Comparison of ENCODE assay signal across 9 mouse cellular contexts in the genomic region with DNA sequence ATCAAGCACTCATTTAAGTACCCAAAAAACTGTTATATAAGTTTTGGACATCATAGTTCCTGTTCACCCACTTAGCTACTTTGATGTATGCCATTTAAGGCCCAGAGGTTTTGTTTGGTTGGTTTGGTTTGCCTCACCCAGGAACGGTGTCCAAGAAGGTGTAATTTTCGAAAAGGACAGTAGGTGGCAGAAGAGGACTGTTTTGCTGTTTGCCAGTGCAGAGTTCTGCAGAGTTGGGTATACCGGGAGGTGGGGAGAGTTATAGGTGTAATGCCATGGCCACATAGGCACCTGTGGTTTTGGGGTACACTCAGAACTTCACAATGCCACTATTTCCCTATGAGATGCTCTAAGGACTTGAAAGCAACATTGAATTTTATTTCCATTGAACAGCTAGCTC. TPM values are rescaled to one million over a fixed set of nuclear protein-coding genes. Genes with fewer than 3 reads are reported as not detected.
DNase-seq lines count a peak whose midpoint lies in the region; ATAC-seq and TF ChIP-seq lines count a peak whose summit lies in the region.
"Had no signal": no experiment of that assay in that cellular context is flagged by ENCODE, and none has a peak within 500 bp of the region (broad histone marks: within the 10 kb centered on the region; RNA-seq: fewer than 3 reads in every experiment).

No protein-coding gene starts in this region.

- no peak overlapping the region for H3K27ac ChIP-seq in ES-E14 (ENCODE audit: insufficient read depth, low read depth, low read length, poor library complexity, severe bottlenecking)
- H3K27ac ChIP-seq in lung, embryonic 15.5 days: no peak overlapping the region
- H3K27ac ChIP-seq: macrophage had no signal

- no peaks in the 10 kb centered on the region for H3K36me3 ChIP-seq in ES-E14 (ENCODE audit: control insufficient read depth, insufficient read depth, low read length, poor library complexity, severe bottlenecking)
- H3K36me3 ChIP-seq in lung, embryonic 15.5 days: no peaks in the 10 kb centered on the region

- no peaks in the 10 kb centered on the region for H3K4me1 ChIP-seq in ES-E14 (ENCODE audit: control insufficient read depth in 2 of 2, insufficient read depth in 2 of 2, low read length in 2 of 2, poor library complexity in 1 of 2)
- no peaks in the 10 kb centered on the region for H3K4me1 ChIP-seq in lung, embryonic 15.5 days

- H3K4me3 ChIP-seq in ES-E14 (ENCODE audit: insufficient read depth in 1 of 2, low read depth in 1 of 2, low read length in 2 of 2, poor library complexity in 1 of 2, severe bottlenecking in 1 of 2): no peak overlapping the region
- H3K4me3 ChIP-seq in lung, embryonic 15.5 days: no peak overlapping the region

- H3K9me3 ChIP-seq in ES-E14 (ENCODE audit: control insufficient read depth, insufficient read depth, low read depth, low read length): no peaks in the 10 kb centered on the region
- no peaks in the 10 kb centered on the region for H3K9me3 ChIP-seq in lung, embryonic 15.5 days

- WGBS in lung, embryonic 15.5 days: 1% methylated on average over 3 of the region's 3 CpGs

- H3K27me3 ChIP-seq in lung, embryonic 15.5 days: no peaks in the 10 kb centered on the region

- in situ Hi-C loops in ES-E14 (cut with MboI; ENCODE audit: low sequenced_read_pairs in 2 of 2, unreplicated experiment in 2 of 2): loop anchor here in 1 of 2 experiments (25.0 kb wide), 1 partner anchor 399 kb away; no protein-coding TSS in a partner anchor

- DNase-seq in ES-E14 (ENCODE audit: low read depth, low spot score): peak; percentile 72
- peak; percentile 34 for DNase-seq in brain, embryonic 18.5 days (ENCODE audit: low read depth, low spot score)
- DNase-seq in fibroblast of lung, adult 2 months (ENCODE audit: low read depth): peak; percentile 76
- DNase-seq in layer of hippocampus, adult 9-10 months (ENCODE audit: low spot score): peak; percentile 66
- DNase-seq in ovary, postnatal 36 days (ENCODE audit: low spot score): peak; percentile 18
- DNase-seq in thymus, postnatal 10 days (ENCODE audit: low spot score in 2 of 2): peak; percentile 64 to 88

- no peak overlapping the region for H3K4me2 ChIP-seq in lung, embryonic 15.5 days

- H3K9ac ChIP-seq in ES-E14 (ENCODE audit: insufficient read depth, low read depth, low read length, poor library complexity, severe bottlenecking): no peak overlapping the region
- H3K9ac ChIP-seq in lung, embryonic 15.5 days: no peak overlapping the region

- peak; percentile 89 to 91 for ATAC-seq in hematopoietic stem cell, adult 5-6 weeks (replicated peaks in 1 of 2; ENCODE audit: insufficient read depth in 1 of 2, low FRiP score in 2 of 2, low TSS enrichment in 1 of 2, low read depth in 1 of 2, poor library complexity in 2 of 2, severe bottlenecking in 2 of 2)
- ATAC-seq in lung, embryonic 15.5 days (ENCODE audit: borderline replicate concordance, extremely low read depth, low FRiP score, low TSS enrichment): peak; percentile 46; the same call in 1 of the 2 replicates

TF ChIP-seq in ES-E14, 5 proteins besides CTCF, POLR2A, EP300 and RAD21:
- TF ChIP-seq MAFK (IDR thresholded peaks at IDR 0.05; ENCODE audit: insufficient read depth, low read depth, low read length): no peak
- no peak for TF ChIP-seq CHD2 (IDR thresholded peaks at IDR 0.05; ENCODE audit: low read depth, low read length)
- TF ChIP-seq ZC3H11A (IDR thresholded peaks at IDR 0.05; ENCODE audit: borderline replicate concordance, low read depth, low read length): peak; percentile 99
- no peak for TF ChIP-seq ZNF384 (IDR thresholded peaks at IDR 0.05; ENCODE audit: low read depth, low read length)
- no peak for TF ChIP-seq HCFC1 (IDR thresholded peaks at IDR 0.05; ENCODE audit: borderline replicate concordance, insufficient read depth, low read length)

RNA-seq across cellular contexts. Expression of a gene that starts 38.7 kb away (rescaled TPM):
- total RNA-seq in ES-E14 (2012; rRNA removed): 51.7 and 107 TPM in 2 replicates
- total RNA-seq in hematopoietic stem cell, adult 5-6 weeks (2017): not detected in 2 replicates
- polyA plus RNA-seq in lung, embryonic 15.5 days (2015; fragmentation: Nextera tagmentation; extraction: Ambion mirVana): 4.3 and 4.5 TPM in 2 replicates
- polyA plus RNA-seq: macrophage had no signal

RNA-seq across cellular contexts. Expression of a gene that starts 54.6 kb away (rescaled TPM):
- 94.1 and 113 TPM in 2 replicates for total RNA-seq in ES-E14 (2012; rRNA removed)
- 29.5 and 39.1 TPM in 2 replicates for total RNA-seq in hematopoietic stem cell, adult 5-6 weeks (2017)
- polyA plus RNA-seq in lung, embryonic 15.5 days (2015; fragmentation: Nextera tagmentation; extraction: Ambion mirVana): 106 and 114 TPM in 2 replicates

Comparison
In these comparisons a context has a peak if more than half of its experiments do, and no peak if none do; other contexts are left out.
1. DNase-seq: peak in every context shown above with its lines; median percentile 76 in fibroblast of lung, adult 2 months; 76 in thymus, postnatal 10 days; 72 in ES-E14; 66 in layer of hippocampus, adult 9-10 months; 34 in brain, embryonic 18.5 days; 18 in ovary, postnatal 36 days.
2. RNA of a gene that starts 38.7 kb away (total RNA-seq): 51.7 to 107 TPM in ES-E14; not detected in hematopoietic stem cell, adult 5-6 weeks; every median in the first group is over 10 times any median in the second.